Mouse (Mus musculus): Measurements from ENCODE around the gene Grm4. TPM values are rescaled to one million over a fixed set of nuclear protein-coding genes. Genes with fewer than 3 reads are reported as not detected.

Gene Grm4
- polyA plus RNA-seq, 1 experiment from 2014 or later = not detected

GRCm38 (mm10) chr17:27554062-27554960 lies 33.1 kb upstream of the Grm4 start:
- Histone ChIP-seq H3K9ac (ENCODE audit: low read depth, low read length) (peak overlapping the region; percentile 68), H3K4me1 (ENCODE audit: control insufficient read depth, low read depth, low read length) (peaks cover 38% of the 10 kb centered on the region), H3K4me3 (ENCODE audit: low read depth, low read length) (peak overlapping the region; percentile 81), H3K36me3 (ENCODE audit: control insufficient read depth, insufficient read depth) (no peaks in the 10 kb centered on the region), H3K27ac (ENCODE audit: low read length) (peak overlapping the region; percentile 92), H3K9me3 (replicated peaks; ENCODE audit: control insufficient read depth, low read length) (no peaks in the 10 kb centered on the region), H3K4me2 (ENCODE audit: low read depth, low read length) (peak overlapping the region; percentile 92), H3K27me3 (ENCODE audit: control insufficient read depth, insufficient read depth, low read depth, low read length) (no peaks in the 10 kb centered on the region)
- ATAC-seq (ENCODE audit: low read depth) = no peak
- 29% methylated on average over 20 of the region's 20 CpGs for WGBS (ENCODE audit: insufficient replicate concordance)

- no peak for ATAC-seq (ENCODE audit: low read depth)
- Histone ChIP-seq H3K27me3 (ENCODE audit: control insufficient read depth, insufficient read depth, low read depth, low read length) (no peaks in the 10 kb centered on the region), H3K9me3 (replicated peaks; ENCODE audit: control insufficient read depth, low read length) (no peaks in the 10 kb centered on the region), H3K4me1 (ENCODE audit: control insufficient read depth, low read depth, low read length) (peaks cover 21% of the 10 kb centered on the region), H3K27ac (ENCODE audit: low read length) (no peak overlapping the region), H3K36me3 (ENCODE audit: control insufficient read depth, insufficient read depth) (no peaks in the 10 kb centered on the region), H3K4me2 (ENCODE audit: low read depth, low read length) (no peak overlapping the region), H3K4me3 (ENCODE audit: low read depth, low read length) (no peak overlapping the region), H3K9ac (ENCODE audit: low read depth, low read length) (no peak overlapping the region)
- WGBS (ENCODE audit: insufficient replicate concordance) = 33% methylated on average over 23 of the region's 23 CpGs
Measured at GRCm38 (mm10) chr17:27552215-27553201, 31.3 kb upstream of the Grm4 start.

GRCm38 (mm10) chr17:27551393-27551940 lies 30.3 kb upstream of the Grm4 start:
- Histone ChIP-seq H3K4me3 (ENCODE audit: low read depth, low read length) (no peak overlapping the region), H3K4me2 (ENCODE audit: low read depth, low read length) (no peak overlapping the region), H3K27me3 (ENCODE audit: control insufficient read depth, insufficient read depth, low read depth, low read length) (no peaks in the 10 kb centered on the region), H3K36me3 (ENCODE audit: control insufficient read depth, insufficient read depth) (no peaks in the 10 kb centered on the region), H3K27ac (ENCODE audit: low read length) (no peak overlapping the region), H3K4me1 (ENCODE audit: control insufficient read depth, low read depth, low read length) (peaks cover 20% of the 10 kb centered on the region), H3K9ac (ENCODE audit: low read depth, low read length) (no peak overlapping the region), H3K9me3 (replicated peaks; ENCODE audit: control insufficient read depth, low read length) (no peaks in the 10 kb centered on the region)
- ATAC-seq (ENCODE audit: low read depth) = no peak
- WGBS (ENCODE audit: insufficient replicate concordance) = 41% methylated on average over 10 of the region's 10 CpGs

- peaks cover 6% of the 10 kb centered on the region for H3K4me1 ChIP-seq (ENCODE audit: control insufficient read depth, low read depth, low read length)
- H3K9me3 ChIP-seq (replicated peaks; ENCODE audit: control insufficient read depth, low read length) = no peaks in the 10 kb centered on the region
- no peak overlapping the region for H3K27ac ChIP-seq (ENCODE audit: low read length)
- no peaks in the 10 kb centered on the region for H3K36me3 ChIP-seq (ENCODE audit: control insufficient read depth, insufficient read depth)
- 48% methylated on average over 8 of the region's 8 CpGs for WGBS (ENCODE audit: insufficient replicate concordance)
- no peak for ATAC-seq (ENCODE audit: low read depth)
- H3K9ac ChIP-seq (ENCODE audit: low read depth, low read length) = no peak overlapping the region
- H3K4me2 ChIP-seq (ENCODE audit: low read depth, low read length) = no peak overlapping the region
- H3K4me3 ChIP-seq (ENCODE audit: low read depth, low read length) = no peak overlapping the region
- H3K27me3 ChIP-seq (ENCODE audit: control insufficient read depth, insufficient read depth, low read depth, low read length) = no peaks in the 10 kb centered on the region
Measured at GRCm38 (mm10) chr17:27549234-27549633, 28.0 kb upstream of the Grm4 start.

GRCm38 (mm10) chr17:27547253-27547868 lies 26.2 kb upstream of the Grm4 start:
- H3K4me1 ChIP-seq (ENCODE audit: control insufficient read depth, low read depth, low read length) = no peaks in the 10 kb centered on the region; the same call in 1 of the 2 replicates
- peak; percentile 45; the same call in 1 of the 2 replicates for ATAC-seq (ENCODE audit: low read depth)
- no peaks in the 10 kb centered on the region for H3K9me3 ChIP-seq (replicated peaks; ENCODE audit: control insufficient read depth, low read length)
- H3K27me3 ChIP-seq (ENCODE audit: control insufficient read depth, insufficient read depth, low read depth, low read length) = no peaks in the 10 kb centered on the region
- H3K36me3 ChIP-seq (ENCODE audit: control insufficient read depth, insufficient read depth) = no peaks in the 10 kb centered on the region
- no peak overlapping the region for H3K9ac ChIP-seq (ENCODE audit: low read depth, low read length)
- H3K27ac ChIP-seq (ENCODE audit: low read length) = no peak overlapping the region
- H3K4me2 ChIP-seq (ENCODE audit: low read depth, low read length) = no peak overlapping the region
- no peak overlapping the region for H3K4me3 ChIP-seq (ENCODE audit: low read depth, low read length)
- 58% methylated on average over 9 of the region's 9 CpGs for WGBS (ENCODE audit: insufficient replicate concordance)

GRCm38 (mm10) chr17:27546574-27547085 lies 25.4 kb upstream of the Grm4 start:
- 57% methylated on average over 7 of the region's 7 CpGs for WGBS (ENCODE audit: insufficient replicate concordance)
- Histone ChIP-seq H3K4me2 (ENCODE audit: low read depth, low read length) (no peak overlapping the region), H3K36me3 (ENCODE audit: control insufficient read depth, insufficient read depth) (no peaks in the 10 kb centered on the region), H3K27me3 (ENCODE audit: control insufficient read depth, insufficient read depth, low read depth, low read length) (no peaks in the 10 kb centered on the region), H3K4me1 (ENCODE audit: control insufficient read depth, low read depth, low read length) (no peaks in the 10 kb centered on the region; the same call in 1 of the 2 replicates), H3K9ac (ENCODE audit: low read depth, low read length) (no peak overlapping the region), H3K9me3 (replicated peaks; ENCODE audit: control insufficient read depth, low read length) (no peaks in the 10 kb centered on the region), H3K4me3 (ENCODE audit: low read depth, low read length) (no peak overlapping the region), H3K27ac (ENCODE audit: low read length) (no peak overlapping the region)
- no peak for ATAC-seq (ENCODE audit: low read depth)

GRCm38 (mm10) chr17:27545991-27546390 lies 24.8 kb upstream of the Grm4 start:
- no peaks in the 10 kb centered on the region for H3K9me3 ChIP-seq (replicated peaks; ENCODE audit: control insufficient read depth, low read length)
- H3K36me3 ChIP-seq (ENCODE audit: control insufficient read depth, insufficient read depth) = no peaks in the 10 kb centered on the region
- H3K9ac ChIP-seq (ENCODE audit: low read depth, low read length) = no peak overlapping the region
- WGBS (ENCODE audit: insufficient replicate concordance) = 46% methylated on average over 12 of the region's 12 CpGs
- no peak overlapping the region for H3K27ac ChIP-seq (ENCODE audit: low read length)
- no peaks in the 10 kb centered on the region for H3K4me1 ChIP-seq (ENCODE audit: control insufficient read depth, low read depth, low read length)
- no peak overlapping the region for H3K4me3 ChIP-seq (ENCODE audit: low read depth, low read length)
- no peak overlapping the region for H3K4me2 ChIP-seq (ENCODE audit: low read depth, low read length)
- no peaks in the 10 kb centered on the region for H3K27me3 ChIP-seq (ENCODE audit: control insufficient read depth, insufficient read depth, low read depth, low read length)
- ATAC-seq (ENCODE audit: low read depth) = no peak

- Histone ChIP-seq H3K4me3 (ENCODE audit: low read depth, low read length) (no peak overlapping the region), H3K4me1 (ENCODE audit: control insufficient read depth, low read depth, low read length) (no peaks in the 10 kb centered on the region), H3K27me3 (ENCODE audit: control insufficient read depth, insufficient read depth, low read depth, low read length) (no peaks in the 10 kb centered on the region), H3K9ac (ENCODE audit: low read depth, low read length) (no peak overlapping the region), H3K9me3 (replicated peaks; ENCODE audit: control insufficient read depth, low read length) (no peaks in the 10 kb centered on the region), H3K36me3 (ENCODE audit: control insufficient read depth, insufficient read depth) (no peaks in the 10 kb centered on the region), H3K27ac (ENCODE audit: low read length) (no peak overlapping the region), H3K4me2 (ENCODE audit: low read depth, low read length) (no peak overlapping the region)
- WGBS (ENCODE audit: insufficient replicate concordance) = 71% methylated on average over 11 of the region's 11 CpGs
- ATAC-seq (ENCODE audit: low read depth) = no peak
Measured at GRCm38 (mm10) chr17:27544551-27544950, 23.3 kb upstream of the Grm4 start.

Measured in liver, embryonic 16.5 days (tissue).